Mouse (Mus musculus): ENCODE results near the gene Kcnip2. TPM values are rescaled to one million over a fixed set of nuclear protein-coding genes. Genes with fewer than 3 reads are reported as not detected.

Gene Kcnip2
- total RNA-seq, 2 experiments from 2014 or later, result not detected

- ATAC-seq (replicated peaks; ENCODE audit: poor library complexity, severe bottlenecking), result peak; percentile 92
These were observed 32.5 kb downstream of the Kcnip2 start, which contains the start of gene Mgea5 for GRCm38 (mm10) chr19:45783181-45783932. Gene Mgea5 (minus strand): TSS chr19:45783837.

GRCm38 (mm10) chr19:45782315-45783001 is 33.4 kb downstream of the Kcnip2 start:
- peak; percentile 74 for ATAC-seq (replicated peaks; ENCODE audit: poor library complexity, severe bottlenecking)

GRCm38 (mm10) chr19:45781676-45782075 is 34.2 kb downstream of the Kcnip2 start:
- no peak for ATAC-seq (replicated peaks; ENCODE audit: poor library complexity, severe bottlenecking)

- ATAC-seq (replicated peaks; ENCODE audit: poor library complexity, severe bottlenecking), result no peak
These were observed 35.4 kb downstream of the Kcnip2 start for GRCm38 (mm10) chr19:45780350-45780915.

GRCm38 (mm10) chr19:45775486-45775885 is 40.4 kb downstream of the Kcnip2 start:
- ATAC-seq (replicated peaks; ENCODE audit: poor library complexity, severe bottlenecking), result no peak

GRCm38 (mm10) chr19:45771501-45771900 is 44.4 kb downstream of the Kcnip2 start:
- ATAC-seq (replicated peaks; ENCODE audit: poor library complexity, severe bottlenecking), result no peak

- ATAC-seq (replicated peaks; ENCODE audit: poor library complexity, severe bottlenecking), result no peak
These were observed 55.1 kb downstream of the Kcnip2 start for GRCm38 (mm10) chr19:45760810-45761209.

GRCm38 (mm10) chr19:45758671-45759070 is 57.2 kb downstream of the Kcnip2 start:
- no peak for ATAC-seq (replicated peaks; ENCODE audit: poor library complexity, severe bottlenecking)

GRCm38 (mm10) chr19:45753551-45753950 is 62.3 kb downstream of the Kcnip2 start:
- no peak for ATAC-seq (replicated peaks; ENCODE audit: poor library complexity, severe bottlenecking)

- ATAC-seq (replicated peaks; ENCODE audit: poor library complexity, severe bottlenecking), result no peak
These were observed 64.0 kb downstream of the Kcnip2 start for GRCm38 (mm10) chr19:45751881-45752280.

GRCm38 (mm10) chr19:45749243-45750043 is 66.4 kb downstream of the Kcnip2 start, which contains the start of gene Npm3:
Gene Npm3 (minus strand): TSS chr19:45749591.
- ATAC-seq (replicated peaks; ENCODE audit: poor library complexity, severe bottlenecking), result peak; percentile 53

- peak; percentile 49 for ATAC-seq (replicated peaks; ENCODE audit: poor library complexity, severe bottlenecking)
These were observed 67.1 kb downstream of the Kcnip2 start for GRCm38 (mm10) chr19:45748691-45749242.

- no peak for ATAC-seq (replicated peaks; ENCODE audit: poor library complexity, severe bottlenecking)
These were observed 67.7 kb downstream of the Kcnip2 start for GRCm38 (mm10) chr19:45748206-45748605.

- peak; percentile 57 for ATAC-seq (replicated peaks; ENCODE audit: poor library complexity, severe bottlenecking)
These were observed 68.6 kb downstream of the Kcnip2 start for GRCm38 (mm10) chr19:45747028-45747867.

GRCm38 (mm10) chr19:45746153-45747020 is 69.5 kb downstream of the Kcnip2 start:
- ATAC-seq (replicated peaks; ENCODE audit: poor library complexity, severe bottlenecking), result 0 out of 2 replicates have a peak, but pooled peaks have one; percentile 18

GRCm38 (mm10) chr19:45745344-45746152 is 70.3 kb downstream of the Kcnip2 start:
- ATAC-seq (replicated peaks; ENCODE audit: poor library complexity, severe bottlenecking), result no peak

GRCm38 (mm10) chr19:45743619-45744018 is 72.2 kb downstream of the Kcnip2 start:
- ATAC-seq (replicated peaks; ENCODE audit: poor library complexity, severe bottlenecking), result no peak
